Mouse (Mus musculus) heart, adult 2 months (tissue): ENCODE measurements at regions not wholly inside any gene's neighbourhood (a gene's known extent, or its start where the extent isn't known, plus 50 kb on each side); places are given as distances from the start of the nearest gene placed in this dataset.
A peak's percentile ranks its signal among the peaks of the same experiment; 100 is the strongest.
"Not testable (repeated sequence)": the region's sequence is repeated elsewhere in the genome, so short reads cannot be mapped to it uniquely, and the experiment has no call there.

Source experiments
- DNase-seq, 2 experiments: peaks; one replicate each; pipeline ENCODE4 v3.0.0; 2021
- H3K27ac ChIP-seq: fragments of 200-600 bp; 2 replicates; pipeline ENCODE4 v1.8.1; 2022
- H3K27me3 ChIP-seq: fragments of 200-500 bp; 2 replicates; pipeline ENCODE4 v1.6.1; 2012; ENCODE audit warnings: mild to moderate bottlenecking, low read length, inconsistent platforms, mixed read lengths; ENCODE audit not compliant: control insufficient read depth, insufficient read depth
- H3K36me3 ChIP-seq: fragments of 200-500 bp; 2 replicates; pipeline ENCODE4 v1.6.1; 2012; ENCODE audit warnings: low read length, inconsistent platforms; ENCODE audit not compliant: control insufficient read depth, insufficient read depth
- H3K4me1 ChIP-seq: fragments of 200-500 bp; 2 replicates; pipeline ENCODE4 v1.6.1; 2011; ENCODE audit warnings: low read length; ENCODE audit not compliant: control insufficient read depth, insufficient read depth
- H3K4me3 ChIP-seq: fragments of 200-600 bp; 2 replicates; pipeline ENCODE4 v1.8.1; 2022
- H3K79me2 ChIP-seq: fragments of 200-500 bp; replicated peaks from 2 replicates; pipeline ENCODE4 v1.6.1; 2012; ENCODE audit warnings: mild to moderate bottlenecking, inconsistent platforms, low read length, moderate library complexity, mixed read lengths; ENCODE audit not compliant: control insufficient read depth, insufficient read depth
- H3K9ac ChIP-seq: fragments of 200-500 bp; 2 replicates; pipeline ENCODE4 v1.6.1; 2012; ENCODE audit warnings: low read depth, mild to moderate bottlenecking, control low read depth, inconsistent platforms, low read length, mixed read lengths
- CTCF ChIP-seq: fragments of 200-600 bp; IDR thresholded peaks from 2 replicates; pipeline ENCODE4 v1.8.1; 2022; ENCODE audit warnings: antibody characterized with exemption, mild to moderate bottlenecking, moderate library complexity
- EP300 ChIP-seq: fragments of 200-500 bp; IDR thresholded peaks from 2 replicates; pipeline ENCODE4 v1.6.1; 2011; ENCODE audit warnings: low read depth, low read length, control low read depth; ENCODE audit not compliant: insufficient read depth
- POLR2A ChIP-seq: fragments of 200-500 bp; IDR thresholded peaks from 2 replicates; pipeline ENCODE4 v1.6.1; 2011; ENCODE audit warnings: mild to moderate bottlenecking, low read depth, low read length, control low read depth; ENCODE audit not compliant: insufficient read depth
- WGBS: fragments of 180-500 bp; shearing (Covaris S2); methylation state at CpG from one replicate; pipeline ENCODE4 v1.1.7; 2018; 5-methylcytosine and 5-hydroxymethylcytosine counted together
- intact Hi-C: fragments of 180-260 bp; cut with DNase I; formaldehyde crosslinking; loops from one replicate; pipeline ENCODE4 v1.15.1; 2025

DNA sequence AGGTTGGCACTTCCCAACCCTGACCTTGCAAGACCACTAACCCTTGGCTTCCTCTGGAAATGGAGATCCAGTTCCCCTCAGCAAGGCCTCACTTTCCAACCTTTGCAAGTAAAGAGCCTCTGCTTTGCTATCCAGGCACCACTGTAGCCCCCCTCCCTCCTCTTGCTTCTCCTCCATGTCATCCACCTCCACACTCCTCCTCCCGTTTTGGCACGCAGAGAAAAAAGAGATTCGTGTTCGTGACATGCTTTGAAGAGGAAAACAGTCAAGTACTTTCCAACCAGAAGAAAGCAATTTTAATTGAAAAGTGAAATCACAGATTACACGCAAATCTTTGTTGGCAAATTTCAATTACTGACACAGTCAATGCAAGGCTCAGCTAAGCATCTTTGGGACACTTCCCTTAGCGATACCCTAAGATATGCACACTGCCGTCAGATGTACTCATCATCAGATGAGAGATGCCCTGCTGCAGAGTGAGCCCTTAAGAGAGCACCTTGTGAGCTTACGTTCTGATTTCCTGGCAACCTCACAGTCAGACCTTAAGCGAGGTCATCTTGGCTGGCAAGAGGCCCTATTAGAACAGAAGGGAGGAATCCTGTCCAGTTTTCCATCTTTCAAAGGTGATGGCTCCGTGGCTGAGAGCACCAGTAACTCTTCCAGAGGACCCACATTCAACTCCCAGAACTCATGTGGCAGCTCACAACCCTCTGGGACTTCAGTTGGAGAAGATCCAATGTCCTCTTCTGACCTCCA is 208.5 kb upstream of the Zfp703 start:
- 65% methylated on average over 10 of the region's 10 CpGs for WGBS
- DNase-seq = no peak
- Histone ChIP-seq H3K4me3 (no peak overlapping the region), H3K79me2 (no peaks in the 10 kb centered on the region), H3K4me1 (no peaks in the 10 kb centered on the region), H3K27me3 (no peaks in the 10 kb centered on the region), H3K27ac (no peak overlapping the region), H3K9ac (no peak overlapping the region), H3K36me3 (no peaks in the 10 kb centered on the region)
- intact Hi-C loops = no loop called here
- TF ChIP-seq EP300 = no peak
- no peak for TF ChIP-seq POLR2A
- TF ChIP-seq CTCF = no peak

GRCm38 (mm10) chr8:26770424-26770886 is 206.7 kb upstream of the Zfp703 start:
- no peaks in the 10 kb centered on the region for H3K79me2 ChIP-seq
- no peak overlapping the region for H3K27ac ChIP-seq
- 20% methylated on average over 16 of the region's 16 CpGs for WGBS

GRCm38 (mm10) chr8:26778917-26779537 is 198.1 kb upstream of the Zfp703 start:
- H3K27me3 ChIP-seq = no peaks in the 10 kb centered on the region; the same call in 1 of the 2 replicates
- DNase-seq = no peak
- H3K27ac ChIP-seq = no peak overlapping the region
- no peaks in the 10 kb centered on the region for H3K4me1 ChIP-seq
- WGBS = 78% methylated on average over 10 of the region's 10 CpGs
- no peaks in the 10 kb centered on the region for H3K36me3 ChIP-seq
- H3K9ac ChIP-seq = no peak overlapping the region
- TF ChIP-seq CTCF (no peak), EP300 (no peak), POLR2A (no peak)
- intact Hi-C loops = no loop called here
- H3K79me2 ChIP-seq = no peaks in the 10 kb centered on the region
- no peak overlapping the region for H3K4me3 ChIP-seq

More at GRCm38 (mm10) chr8:26770424-26770886, 206.7 kb upstream of the Zfp703 start:
- no peak for TF ChIP-seq EP300
- no peak for TF ChIP-seq POLR2A
- no peak for TF ChIP-seq CTCF
- Histone ChIP-seq H3K9ac (no peak overlapping the region; the same call in 1 of the 2 replicates), H3K4me1 (no peaks in the 10 kb centered on the region), H3K36me3 (no peaks in the 10 kb centered on the region), H3K4me3 (no peak overlapping the region), H3K27me3 (no peaks in the 10 kb centered on the region)
- peak; percentile 24 to 29 for DNase-seq
- intact Hi-C loops = no loop called here

GRCm38 (mm10) chr8:26780515-26780914 is 196.6 kb upstream of the Zfp703 start:
- H3K4me3 ChIP-seq = no peak overlapping the region
- TF ChIP-seq EP300 = no peak
- TF ChIP-seq CTCF = no peak
- no peak for DNase-seq
- H3K9ac ChIP-seq = peak overlapping the region; percentile 14
- H3K36me3 ChIP-seq = no peaks in the 10 kb centered on the region
- no peaks in the 10 kb centered on the region for H3K79me2 ChIP-seq
- intact Hi-C loops = no loop called here
- no peaks in the 10 kb centered on the region for H3K4me1 ChIP-seq
- WGBS = 20% methylated on average over 19 of the region's 19 CpGs
- no peaks in the 10 kb centered on the region; the same call in 1 of the 2 replicates for H3K27me3 ChIP-seq
- no peak overlapping the region for H3K27ac ChIP-seq

GRCm38 (mm10) chr8:26782936-26783335 is 194.2 kb upstream of the Zfp703 start:
- intact Hi-C loops, H3K27ac ChIP-seq, H3K4me3 ChIP-seq, H3K36me3 ChIP-seq, DNase-seq, H3K9ac ChIP-seq, H3K27me3 ChIP-seq, H3K79me2 ChIP-seq, H3K4me1 ChIP-seq: not testable (repeated sequence)
- WGBS = 89% methylated on average over 8 of the region's 8 CpGs

DNA sequence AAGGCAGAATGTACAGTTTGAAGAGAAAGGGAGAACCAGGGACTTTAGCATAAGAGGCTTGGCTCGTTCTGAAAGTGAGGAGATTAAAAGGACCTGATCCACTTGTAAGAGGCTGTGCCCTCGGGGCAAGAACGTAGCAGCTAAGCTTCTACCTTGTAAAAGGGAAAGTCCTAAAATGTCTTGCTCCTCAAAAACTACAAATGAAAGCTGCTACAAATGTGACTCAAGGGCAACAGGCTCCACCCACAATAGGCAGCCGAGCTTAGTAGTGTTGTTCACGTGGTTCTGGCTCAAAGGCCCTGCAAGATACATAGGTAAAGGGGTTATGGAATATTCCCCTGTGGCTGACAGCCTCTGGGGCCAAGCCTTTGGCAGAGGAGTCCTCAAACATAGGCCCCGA is 192.7 kb upstream of the Zfp703 start:
- H3K27me3 ChIP-seq = no peaks in the 10 kb centered on the region; the same call in 1 of the 2 replicates
- H3K9ac ChIP-seq = no peak overlapping the region
- TF ChIP-seq POLR2A (no peak), CTCF (no peak), EP300 (no peak)
- H3K27ac ChIP-seq = no peak overlapping the region
- WGBS = 54% methylated on average over 6 of the region's 6 CpGs
- H3K36me3 ChIP-seq = no peaks in the 10 kb centered on the region
- no peak overlapping the region for H3K4me3 ChIP-seq
- H3K79me2 ChIP-seq = no peaks in the 10 kb centered on the region
- no peaks in the 10 kb centered on the region for H3K4me1 ChIP-seq
- DNase-seq = no peak
- intact Hi-C loops = no loop called here
